Mouse (Mus musculus) midbrain, postnatal 0 days (tissue): ENCODE measurements at regions not wholly inside any gene's neighbourhood (a gene's known extent, or its start where the extent isn't known, plus 50 kb on each side); places are given as distances from the start of the nearest gene placed in this dataset.

Source experiments
- ATAC-seq: fragments of 200-750 bp; cut with Nextera tagmentation; 2 replicates; pipeline ENCODE4 v1.8.0; 2017; ENCODE audit warnings: moderate number of reproducible peaks, mild to moderate bottlenecking, moderate TSS enrichment, moderate library complexity; ENCODE audit not compliant: low FRiP score
- DNase-seq: peaks from one replicate; pipeline ENCODE4 v3.0.0-alpha.2; 2015; ENCODE audit warnings: low spot score
- H3K27ac ChIP-seq: fragments of 300-500 bp; sonication (generic); 2 replicates; pipeline ENCODE4 v1.5.1; 2014; ENCODE audit warnings: low read depth, mild to moderate bottlenecking, low read length, mixed read lengths
- H3K27me3 ChIP-seq: fragments of 300-500 bp; sonication (generic); 2 replicates; pipeline ENCODE4 v1.6.1; 2014; ENCODE audit warnings: low read length, control low read depth, mixed read lengths; ENCODE audit not compliant: insufficient read depth
- H3K36me3 ChIP-seq: fragments of 300-500 bp; sonication (generic); 2 replicates; pipeline ENCODE4 v1.6.1; 2014; ENCODE audit warnings: low read length, control low read depth, mixed read lengths; ENCODE audit not compliant: insufficient read depth
- H3K4me1 ChIP-seq: fragments of 300-500 bp; sonication (generic); 2 replicates; pipeline ENCODE4 v1.6.1; 2014; ENCODE audit warnings: mild to moderate bottlenecking, control low read depth, antibody characterized with exemption, low read length, mixed read lengths; ENCODE audit not compliant: insufficient read depth
- H3K4me2 ChIP-seq: fragments of 300-500 bp; sonication (generic); 2 replicates; pipeline ENCODE4 v1.6.1; 2014; ENCODE audit warnings: low read depth, mild to moderate bottlenecking, low read length, mixed read lengths; ENCODE audit not compliant: poor library complexity, severe bottlenecking
- H3K4me3 ChIP-seq: fragments of 300-500 bp; sonication (generic); 2 replicates; pipeline ENCODE4 v1.5.1; 2014; ENCODE audit warnings: low read depth, mild to moderate bottlenecking, low read length, moderate library complexity
- H3K9ac ChIP-seq: fragments of 300-500 bp; sonication (generic); replicated peaks from 2 replicates; pipeline ENCODE4 v1.6.1; 2014; ENCODE audit warnings: mild to moderate bottlenecking, low read length, moderate library complexity, mixed read lengths; ENCODE audit not compliant: poor library complexity, severe bottlenecking
- H3K9me3 ChIP-seq: fragments of 300-500 bp; sonication (generic); 2 replicates; pipeline ENCODE4 v1.6.1; 2016; ENCODE audit warnings: low read length, control low read depth
- CTCF ChIP-seq: IDR thresholded peaks from 2 replicates; pipeline ENCODE4 v1.5.1; 2016; ENCODE audit warnings: antibody characterized with exemption, mild to moderate bottlenecking
- WGBS: fragments of 180-500 bp; shearing (Covaris S2); extraction: QIAGEN DNeasy Blood & Tissue Kit; methylation state at CpG from one replicate; pipeline ENCODE4 v1.1.7; 2014; 5-methylcytosine and 5-hydroxymethylcytosine counted together

GRCm38 (mm10) chr7:94116899-94117521 lies 1037.3 kb downstream of the Fam181b start:
- Histone ChIP-seq H3K4me3 (no peak overlapping the region), H3K4me1 (no peaks in the 10 kb centered on the region), H3K27ac (no peak overlapping the region), H3K4me2 (no peak overlapping the region), H3K9ac (no peak overlapping the region), H3K27me3 (no peaks in the 10 kb centered on the region), H3K9me3 (no peaks in the 10 kb centered on the region), H3K36me3 (no peaks in the 10 kb centered on the region)
- DNase-seq, result no peak
- no peak for TF ChIP-seq CTCF
- no peak for ATAC-seq
- WGBS, result 90% methylated on average over 4 of the region's 4 CpGs

DNA sequence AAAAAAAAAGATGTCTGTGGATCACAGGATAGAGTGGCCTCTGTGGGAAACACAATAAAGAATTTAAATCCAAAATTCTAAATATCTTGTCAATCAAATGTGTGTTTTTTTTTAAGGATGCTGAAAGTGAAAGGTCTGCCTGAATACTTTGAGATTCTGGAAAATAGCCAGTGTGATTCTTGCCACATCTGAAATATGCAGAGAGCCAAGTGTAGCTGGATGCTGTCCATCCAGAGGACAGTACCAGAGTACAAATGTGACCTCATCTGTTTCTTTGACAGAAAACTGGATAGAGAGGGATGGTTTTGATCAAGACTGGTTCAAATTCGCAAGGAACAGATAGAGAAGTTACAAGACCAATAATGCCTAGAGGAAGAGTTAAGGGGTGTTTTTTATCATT lies 1044.1 kb downstream of the Fam181b start:
- Histone ChIP-seq H3K27me3 (no peaks in the 10 kb centered on the region), H3K4me3 (no peak overlapping the region), H3K9me3 (no peaks in the 10 kb centered on the region), H3K9ac (no peak overlapping the region), H3K36me3 (no peaks in the 10 kb centered on the region), H3K27ac (no peak overlapping the region), H3K4me2 (no peak overlapping the region), H3K4me1 (no peaks in the 10 kb centered on the region)
- no peak for ATAC-seq
- no peak for DNase-seq
- no peak for TF ChIP-seq CTCF
- 87% methylated on average over 1 of the region's 1 CpGs for WGBS

- H3K4me2 ChIP-seq, result no peak overlapping the region
- H3K9me3 ChIP-seq, result no peaks in the 10 kb centered on the region
- no peak overlapping the region for H3K4me3 ChIP-seq
- no peak overlapping the region for H3K9ac ChIP-seq
- ATAC-seq (no peak), DNase-seq (no peak)
- no peaks in the 10 kb centered on the region for H3K27me3 ChIP-seq
- no peaks in the 10 kb centered on the region for H3K36me3 ChIP-seq
- no peaks in the 10 kb centered on the region for H3K4me1 ChIP-seq
- TF ChIP-seq CTCF, result no peak
- H3K27ac ChIP-seq, result no peak overlapping the region
Measured at GRCm38 (mm10) chr7:94154221-94154620, 1074.6 kb downstream of the Fam181b start.

GRCm38 (mm10) chr7:94155458-94155857 lies 1075.8 kb downstream of the Fam181b start:
- no peak for TF ChIP-seq CTCF
- Histone ChIP-seq H3K36me3 (no peaks in the 10 kb centered on the region), H3K9ac (no peak overlapping the region), H3K27ac (no peak overlapping the region), H3K27me3 (no peaks in the 10 kb centered on the region), H3K4me2 (no peak overlapping the region), H3K9me3 (no peaks in the 10 kb centered on the region), H3K4me3 (no peak overlapping the region), H3K4me1 (no peaks in the 10 kb centered on the region)
- ATAC-seq, result no peak
- DNase-seq, result no peak
- 83% methylated on average over 1 of the region's 1 CpGs for WGBS

DNA sequence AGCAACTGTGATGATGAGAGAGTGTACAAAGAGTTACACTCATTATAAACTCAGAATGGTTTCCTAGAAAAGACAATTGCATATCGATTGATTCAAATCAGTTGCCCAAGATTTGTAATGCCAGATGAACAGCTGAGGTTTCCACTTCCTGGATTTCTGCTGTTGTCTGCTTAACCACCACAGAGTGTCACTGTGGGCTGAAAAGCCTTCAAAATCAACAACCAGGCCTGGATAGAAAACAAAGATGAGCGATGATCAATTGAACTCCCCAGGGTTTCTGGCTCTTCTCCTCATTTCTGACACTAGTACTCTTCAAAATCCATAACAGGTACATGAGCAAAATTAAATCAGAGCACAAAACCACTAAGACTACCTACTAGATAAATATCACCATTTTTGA lies 1100.4 kb downstream of the Fam181b start:
- H3K4me2 ChIP-seq, result no peak overlapping the region
- no peaks in the 10 kb centered on the region for H3K4me1 ChIP-seq
- H3K27ac ChIP-seq, result no peak overlapping the region
- H3K36me3 ChIP-seq, result no peaks in the 10 kb centered on the region
- no peaks in the 10 kb centered on the region for H3K9me3 ChIP-seq
- 66% methylated on average over 2 of the region's 2 CpGs for WGBS
- H3K27me3 ChIP-seq, result no peaks in the 10 kb centered on the region
- peak; percentile 40 for DNase-seq
- no peak for ATAC-seq
- no peak overlapping the region for H3K9ac ChIP-seq
- peak; percentile 71 for TF ChIP-seq CTCF
- no peak overlapping the region for H3K4me3 ChIP-seq

GRCm38 (mm10) chr7:94212341-94212740 lies 1132.7 kb downstream of the Fam181b start:
- Histone ChIP-seq H3K4me3 (no peak overlapping the region), H3K4me1 (no peaks in the 10 kb centered on the region), H3K27ac (no peak overlapping the region), H3K4me2 (no peak overlapping the region), H3K9me3 (no peaks in the 10 kb centered on the region), H3K36me3 (no peaks in the 10 kb centered on the region), H3K27me3 (no peaks in the 10 kb centered on the region), H3K9ac (no peak overlapping the region)
- ATAC-seq, result no peak
- WGBS, result 88% methylated on average over 1 of the region's 1 CpGs
- DNase-seq, result no peak
- no peak for TF ChIP-seq CTCF
